8 mouse cellular contexts compared by ENCODE assay signal in the genomic region with DNA sequence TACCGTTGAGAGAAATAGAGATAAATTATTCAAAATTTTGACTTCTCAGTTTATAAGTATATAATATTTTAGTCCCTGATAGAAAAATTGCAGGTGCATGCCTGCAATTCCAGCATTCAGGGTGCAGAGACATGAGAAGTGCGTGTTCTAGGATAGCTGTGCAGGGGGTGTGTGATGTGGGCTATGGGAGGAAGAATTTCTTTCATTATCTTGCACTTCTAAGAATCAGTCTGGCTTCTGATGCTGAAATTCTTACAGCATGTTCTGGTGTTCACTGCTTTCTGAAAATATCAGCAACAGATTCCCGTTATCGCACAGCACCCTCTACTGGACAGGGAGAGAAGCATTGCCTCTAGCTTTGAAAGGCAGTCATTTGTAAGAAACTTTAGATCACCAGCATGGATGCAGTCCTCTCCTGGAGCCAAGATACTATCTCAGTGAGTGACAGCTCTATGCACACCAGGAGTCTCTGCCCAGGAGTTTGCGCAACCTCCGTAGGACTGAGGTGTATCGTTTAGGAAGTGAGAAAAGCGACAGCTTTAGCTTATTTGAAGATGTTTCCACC.
A peak's percentile ranks its signal among the peaks of the same experiment; 100 is the strongest.
DNase-seq lines count a peak whose midpoint lies in the region; ATAC-seq and TF ChIP-seq lines count a peak whose summit lies in the region.

No protein-coding gene starts in this region.

- no peak overlapping the region for H3K4me3 ChIP-seq in intestine, postnatal 0 days (ENCODE audit: low read depth, low read length)
- no peak overlapping the region for H3K4me3 ChIP-seq in limb, embryonic 11.5 days (ENCODE audit: low read depth, low read length)

- no peak overlapping the region for H3K9ac ChIP-seq in intestine, postnatal 0 days (ENCODE audit: low read depth, low read length)
- H3K9ac ChIP-seq in limb, embryonic 11.5 days (ENCODE audit: low read length), result no peak overlapping the region

- peak; percentile 54 for ATAC-seq in Patski
- ATAC-seq in intestine, postnatal 0 days, result 0 out of 2 replicates have a peak, but pooled peaks have one; percentile 28
- no peak for ATAC-seq in limb, embryonic 11.5 days (ENCODE audit: insufficient number of reproducible peaks, low FRiP score, low TSS enrichment, low read depth)

- POLR2A ChIA-PET in Patski (lab: Charles Lee), result no interaction called here

- peak; percentile 94 for TF ChIP-seq CTCF in Patski (IDR thresholded peaks at IDR 0.05)
- peak; percentile 97 for TF ChIP-seq CTCF in intestine, postnatal 0 days (IDR thresholded peaks at IDR 0.05; ENCODE audit: low read depth)

- WGBS in intestine, postnatal 0 days, result 22% methylated on average over 8 of the region's 8 CpGs
- 22% methylated on average over 8 of the region's 8 CpGs for WGBS in limb, embryonic 11.5 days

- H3K27ac ChIP-seq in intestine, postnatal 0 days (ENCODE audit: low read depth, low read length), result no peak overlapping the region
- H3K27ac ChIP-seq in limb, embryonic 11.5 days (replicated peaks; ENCODE audit: low read depth, low read length), result no peak overlapping the region

- H3K4me2 ChIP-seq in intestine, postnatal 0 days (replicated peaks; ENCODE audit: low read depth), result no peak overlapping the region
- H3K4me2 ChIP-seq in limb, embryonic 11.5 days (ENCODE audit: low read depth, severe bottlenecking), result no peak overlapping the region

- H3K4me1 ChIP-seq in intestine, postnatal 0 days (replicated peaks; ENCODE audit: control insufficient read depth, insufficient read depth, low read length), result no peaks in the 10 kb centered on the region
- no peaks in the 10 kb centered on the region for H3K4me1 ChIP-seq in limb, embryonic 11.5 days (ENCODE audit: control insufficient read depth, insufficient read depth, low read length)

- DNase-seq in 3T3-L1 (ENCODE audit: low read depth, low spot score), result peak; percentile 93
- DNase-seq in Patski (ENCODE audit: low read depth, low spot score), result no peak
- peak; percentile 80 to 82 for DNase-seq in cerebellum, postnatal 10 days
- peak; percentile 8 to 47 for DNase-seq in frontal cortex, postnatal 14 days (ENCODE audit: low spot score in 2 of 2)
- DNase-seq in limb, embryonic 11.5 days (ENCODE audit: low spot score), result peak; percentile 78
- DNase-seq in natural killer cell, adult 2 months (ENCODE audit: low spot score in 2 of 2), result peak; percentile 41 to 54
- peak; percentile 77 for DNase-seq in testis, postnatal 10 days (ENCODE audit: low spot score)

- H3K9me3 ChIP-seq in intestine, postnatal 0 days (ENCODE audit: control insufficient read depth), result no peaks in the 10 kb centered on the region
- no peaks in the 10 kb centered on the region for H3K9me3 ChIP-seq in limb, embryonic 11.5 days (ENCODE audit: control insufficient read depth, low read length)

- in situ Hi-C loops in Patski (cut with MboI; ENCODE audit: low pct_unique_long_range_greater_than_20kb), result loop anchor here (5.0 kb wide), 1 partner anchor 158 kb away; no protein-coding TSS in a partner anchor

- CTCF ChIA-PET in Patski (lab: Charles Lee), result interaction anchor here (0.8 to 2.5 kb wide), 16 partner anchors 12 to 422 kb away, joined by 3 to 9 read pairs (median 4); no protein-coding TSS in a partner anchor

- no peaks in the 10 kb centered on the region for H3K36me3 ChIP-seq in intestine, postnatal 0 days (ENCODE audit: control insufficient read depth, insufficient read depth)
- H3K36me3 ChIP-seq in limb, embryonic 11.5 days (ENCODE audit: control insufficient read depth, insufficient read depth, low read length), result no peaks in the 10 kb centered on the region

- H3K27me3 ChIP-seq in Patski, result no peaks in the 10 kb centered on the region
- no peaks in the 10 kb centered on the region for H3K27me3 ChIP-seq in intestine, postnatal 0 days (replicated peaks; ENCODE audit: control insufficient read depth, insufficient read depth, low read length)
- H3K27me3 ChIP-seq in limb, embryonic 11.5 days (ENCODE audit: control insufficient read depth, insufficient read depth, low read length), result no peaks in the 10 kb centered on the region
